Mouse (Mus musculus): ENCODE measurements around the gene Olfr1361. TPM values are rescaled to one million over a fixed set of nuclear protein-coding genes. Genes with fewer than 3 reads are reported as not detected.

Olfr1361 gene
- polyA plus RNA-seq (2017; shearing (Covaris generic)): not detected

DNA sequence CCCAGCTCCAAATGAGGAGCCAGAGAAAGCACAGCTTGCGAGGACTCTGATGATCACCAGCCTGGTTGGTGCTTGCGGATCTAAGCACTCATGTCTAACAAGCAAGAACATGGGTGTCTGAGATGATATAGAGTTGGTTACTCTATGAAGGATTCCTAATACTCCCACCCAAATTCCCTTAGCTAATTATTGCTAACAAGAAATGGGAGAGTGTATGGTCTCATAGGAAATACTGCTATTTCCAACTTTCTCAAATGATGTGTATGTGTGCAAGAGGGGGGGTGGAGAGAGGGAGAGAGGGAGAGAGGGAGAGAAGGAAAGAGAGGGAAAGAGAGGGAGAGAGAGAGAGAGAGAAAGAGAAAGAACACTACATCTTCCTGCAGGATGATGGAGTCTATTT, at the start of gene Olfr1361:
Olfr1361 (minus strand) TSS at position 101 of the 400 bp plus-strand sequence.

DNA sequence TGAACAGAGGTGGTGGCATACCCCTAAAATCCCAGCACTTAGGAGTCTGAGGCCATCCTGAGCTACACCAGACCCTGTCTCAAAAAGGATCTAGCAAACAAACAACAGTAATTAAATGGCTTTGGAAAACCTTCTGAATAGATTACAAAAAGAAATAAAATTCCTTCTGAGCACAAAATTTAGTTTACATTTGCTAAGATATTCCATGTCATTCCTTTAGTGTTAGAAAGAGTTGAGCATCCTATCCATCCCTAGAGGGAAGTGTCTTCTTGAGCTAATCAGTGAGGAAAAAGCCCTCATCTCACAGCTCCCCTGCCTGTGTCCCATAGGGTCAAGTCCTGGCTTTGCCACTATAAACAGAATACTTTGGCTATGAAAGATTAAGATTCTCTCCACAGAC, 34.6 kb upstream of the Olfr1361 start, which contains the start of gene Olfr1359:
Olfr1359 (plus strand) TSS at position 301 of the 400 bp plus-strand sequence.

DNA sequence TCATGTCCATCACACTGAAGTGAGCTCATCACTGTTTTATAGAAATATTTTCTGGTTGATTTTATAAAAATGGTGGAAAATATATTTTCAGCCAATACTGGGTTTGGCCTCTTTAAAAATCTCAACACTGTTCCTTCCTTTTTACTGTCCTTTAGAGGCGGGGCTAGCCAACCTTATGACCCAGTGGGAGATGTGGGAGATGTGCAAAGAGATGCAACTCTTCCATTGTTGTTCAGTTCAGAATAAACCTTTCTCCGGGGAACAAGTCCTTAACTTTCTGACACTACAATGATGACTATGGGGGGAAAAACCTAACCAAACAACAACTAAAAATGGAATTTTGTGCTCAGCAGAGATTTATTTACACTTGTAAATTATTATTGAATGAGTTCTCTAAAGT, 14.1 kb upstream of the Olfr1361 start, which contains the start of gene Olfr1360:
Olfr1360 (minus strand) TSS at position 101 of the 400 bp plus-strand sequence.

DNA sequence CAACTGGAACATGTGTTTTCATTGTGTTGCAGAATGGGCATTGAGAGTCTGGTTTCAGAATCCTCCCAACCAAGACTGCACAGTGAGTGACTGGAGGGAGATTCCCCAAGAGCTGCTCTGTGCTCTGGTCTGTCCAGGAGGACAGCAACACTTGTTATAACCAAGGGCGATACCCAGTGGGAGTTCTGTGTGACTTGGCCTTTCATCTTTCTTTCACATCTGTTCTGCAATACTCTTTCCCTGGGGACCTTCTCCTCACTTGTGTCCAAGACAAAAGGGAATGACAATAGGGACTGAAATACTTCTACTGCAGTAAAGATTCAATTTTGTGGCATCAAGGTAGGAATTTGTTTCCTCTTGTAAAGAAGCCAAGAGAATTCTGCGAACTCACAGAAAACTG, 20.8 kb downstream of the Olfr1361 start, which contains the start of gene Olfr11:
Olfr11 (minus strand) TSS at position 101 of the 400 bp plus-strand sequence.

DNA sequence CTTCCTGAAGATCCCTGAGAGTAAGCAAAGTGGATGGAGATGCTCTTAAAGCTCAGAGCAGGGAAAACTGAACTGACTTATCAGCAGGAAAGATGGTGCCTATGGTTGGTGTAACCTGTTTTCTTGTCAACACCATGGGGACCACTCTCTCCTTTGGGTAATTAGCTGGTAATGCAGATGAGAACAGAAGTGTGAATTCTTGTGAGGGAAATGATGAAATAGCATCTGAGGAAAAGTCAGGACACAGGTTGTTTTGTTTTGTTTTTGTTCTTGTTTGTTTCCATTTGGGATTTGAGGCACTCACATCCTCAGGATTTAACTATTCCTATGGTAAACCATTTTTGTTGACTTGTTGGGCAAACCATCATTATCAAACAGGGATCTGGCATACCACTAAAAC, 49.3 kb downstream of the Olfr1361 start, which contains the start of gene Olfr1362:
Olfr1362 (minus strand) TSS at position 101 of the 400 bp plus-strand sequence.

Other genes starting within 250 kb of the Olfr1361 start
- 0.39 TPM for gene Pgbd1, start 222.3 kb downstream of the Olfr1361 start, polyA plus RNA-seq (2017; shearing (Covaris generic))
- 7.8 TPM for gene Zscan26, start 209.7 kb downstream of the Olfr1361 start, polyA plus RNA-seq (2017; shearing (Covaris generic))
- gene Nkapl, start 194.9 kb downstream of the Olfr1361 start, polyA plus RNA-seq (2017; shearing (Covaris generic)): not detected
- not detected for gene Zkscan4, start 184.5 kb downstream of the Olfr1361 start, polyA plus RNA-seq (2017; shearing (Covaris generic))
- gene Gm10065, start 183.9 kb downstream of the Olfr1361 start, polyA plus RNA-seq (2017; shearing (Covaris generic)): not detected
- 0.21 TPM for gene AK157302, start 168.2 kb downstream of the Olfr1361 start, polyA plus RNA-seq (2017; shearing (Covaris generic))
- gene Gm11273, start 162.0 kb downstream of the Olfr1361 start, polyA plus RNA-seq (2017; shearing (Covaris generic)): 11.8 TPM
- 2.6 TPM for gene Zkscan8, start 132.3 kb downstream of the Olfr1361 start, polyA plus RNA-seq (2017; shearing (Covaris generic))
- not detected for gene Olfr1366, start 120.6 kb downstream of the Olfr1361 start, polyA plus RNA-seq (2017; shearing (Covaris generic))
- 0.35 TPM for gene Olfr1535, start 103.5 kb downstream of the Olfr1361 start, polyA plus RNA-seq (2017; shearing (Covaris generic))
- gene Olfr1364, start 81.6 kb downstream of the Olfr1361 start, polyA plus RNA-seq (2017; shearing (Covaris generic)): not detected
- not detected for gene Olfr1362, start 49.4 kb downstream of the Olfr1361 start, polyA plus RNA-seq (2017; shearing (Covaris generic))
- gene Olfr11, start 20.9 kb downstream of the Olfr1361 start, polyA plus RNA-seq (2017; shearing (Covaris generic)): not detected
- 0.26 TPM for gene Olfr1360, start 14.0 kb upstream of the Olfr1361 start, polyA plus RNA-seq (2017; shearing (Covaris generic))
- not detected for gene Olfr1359, start 34.7 kb upstream of the Olfr1361 start, polyA plus RNA-seq (2017; shearing (Covaris generic))
- not detected for gene Hist1h2bl, start 52.8 kb upstream of the Olfr1361 start, polyA plus RNA-seq (2017; shearing (Covaris generic))
- gene Hist1h2ai, start 53.0 kb upstream of the Olfr1361 start, polyA plus RNA-seq (2017; shearing (Covaris generic)): not detected
- gene Hist1h3h, start 54.3 kb upstream of the Olfr1361 start, polyA plus RNA-seq (2017; shearing (Covaris generic)): 3.6 TPM
- gene Hist1h2bm, start 58.7 kb upstream of the Olfr1361 start, polyA plus RNA-seq (2017; shearing (Covaris generic)): not detected
- gene Hist1h4j, start 71.7 kb upstream of the Olfr1361 start, polyA plus RNA-seq (2017; shearing (Covaris generic)): 0.93 TPM
- 15.4 TPM for gene Hist1h4k, start 87.1 kb upstream of the Olfr1361 start, polyA plus RNA-seq (2017; shearing (Covaris generic))
- gene Hist1h2ak, start 90.4 kb upstream of the Olfr1361 start, polyA plus RNA-seq (2017; shearing (Covaris generic)): not detected
- not detected for gene Hist1h2bn, start 90.7 kb upstream of the Olfr1361 start, polyA plus RNA-seq (2017; shearing (Covaris generic))
- gene Hist1h1b, start 117.2 kb upstream of the Olfr1361 start, polyA plus RNA-seq (2017; shearing (Covaris generic)): not detected
- not detected for gene Hist1h3i, start 120.0 kb upstream of the Olfr1361 start, polyA plus RNA-seq (2017; shearing (Covaris generic))
- gene Hist1h2an, start 123.8 kb upstream of the Olfr1361 start, polyA plus RNA-seq (2017; shearing (Covaris generic)): not detected
- gene Hist1h2bp, start 124.1 kb upstream of the Olfr1361 start, polyA plus RNA-seq (2017; shearing (Covaris generic)): not detected
- 4.2 TPM for gene Hist1h2bq, start 146.8 kb upstream of the Olfr1361 start, polyA plus RNA-seq (2017; shearing (Covaris generic))
- gene Hist1h2ao, start 147.1 kb upstream of the Olfr1361 start, polyA plus RNA-seq (2017; shearing (Covaris generic)): not detected
- gene Hist1h4m, start 148.4 kb upstream of the Olfr1361 start, polyA plus RNA-seq (2017; shearing (Covaris generic)): not detected
- gene Hist1h4n, start 168.8 kb upstream of the Olfr1361 start, polyA plus RNA-seq (2017; shearing (Covaris generic)): 20.0 TPM
- 30.1 TPM for gene Hist1h2ap, start 170.1 kb upstream of the Olfr1361 start, polyA plus RNA-seq (2017; shearing (Covaris generic))
- gene Hist1h2br, start 170.4 kb upstream of the Olfr1361 start, polyA plus RNA-seq (2017; shearing (Covaris generic)): 4.6 TPM